12 mouse cellular contexts compared by ENCODE assay signal in genomic region chr14:40886428-40887202, GRCm38 (mm10). TPM values are rescaled to one million over a fixed set of nuclear protein-coding genes. Genes with fewer than 3 reads are reported as not detected.
DNase-seq lines count a peak whose midpoint lies in the region; ATAC-seq and TF ChIP-seq lines count a peak whose summit lies in the region.
"Had no signal": no experiment of that assay in that cellular context is flagged by ENCODE, and none has a peak within 500 bp of the region (broad histone marks: within the 10 kb centered on the region; RNA-seq: fewer than 3 reads in every experiment).

No protein-coding gene starts in this region.

- H3K4me1 ChIP-seq in lung, postnatal 0 days (ENCODE audit: insufficient read depth, low read depth, low read length) = no peaks in the 10 kb centered on the region; the same call in 1 of the 2 replicates
- H3K4me1 ChIP-seq: hindbrain, embryonic 10.5 days; neural tube, embryonic 15.5 days had no signal

- H3K9ac ChIP-seq in lung, postnatal 0 days (replicated peaks; ENCODE audit: low read depth) = no peak overlapping the region
- H3K9ac ChIP-seq: embryonic facial prominence, embryonic 13.5 days; neural tube, embryonic 15.5 days had no signal

- H3K4me3 ChIP-seq in left cerebral cortex, adult 2 months = no peak overlapping the region
- H3K4me3 ChIP-seq in lung, postnatal 0 days (ENCODE audit: low read depth, low read length) = no peak overlapping the region
- H3K4me3 ChIP-seq: embryonic facial prominence, embryonic 13.5 days; hindbrain, embryonic 10.5 days; neural tube, embryonic 15.5 days had no signal

- H3K4me2 ChIP-seq in lung, postnatal 0 days (replicated peaks; ENCODE audit: low read depth, low read length) = no peak overlapping the region
- H3K4me2 ChIP-seq: embryonic facial prominence, embryonic 13.5 days; neural tube, embryonic 15.5 days had no signal

- peak; percentile 52 for TF ChIP-seq CTCF in left cerebral cortex, adult 2 months (IDR thresholded peaks at IDR 0.05)
- peak; percentile 64 for TF ChIP-seq CTCF in lung, postnatal 0 days (IDR thresholded peaks at IDR 0.05)

- H3K9me3 ChIP-seq in lung, postnatal 0 days (ENCODE audit: low read length) = no peaks in the 10 kb centered on the region
- H3K9me3 ChIP-seq: embryonic facial prominence, embryonic 13.5 days; hindbrain, embryonic 10.5 days; neural tube, embryonic 15.5 days had no signal

- peak; percentile 39 for DNase-seq in embryo, embryonic 10 days (ENCODE audit: low spot score)
- DNase-seq in embryo, embryonic 11 days = no peak
- DNase-seq in left cerebral cortex, adult 2 months (ENCODE audit: extremely low spot score in 1 of 2, low spot score in 2 of 2) = no peak
- DNase-seq in left cerebral cortex, adult 8-10 months (ENCODE audit: low spot score in 2 of 2) = no peak
- DNase-seq in R1 (ENCODE audit: low read depth, low spot score) = peak; percentile 64
- DNase-seq in lung, postnatal 0 days (ENCODE audit: low spot score) = no peak
- no peak for DNase-seq in left cerebral cortex, adult 9 months (ENCODE audit: low spot score in 2 of 2)
- no peak for DNase-seq in urinary bladder, postnatal 36 days (ENCODE audit: low spot score in 2 of 2)
- DNase-seq: gastrocnemius, postnatal 10 days had no signal

- 74% methylated on average over 6 of the region's 6 CpGs for WGBS in lung, postnatal 0 days

- no peaks in the 10 kb centered on the region for H3K36me3 ChIP-seq in lung, postnatal 0 days (ENCODE audit: insufficient read depth, low read length)
- H3K36me3 ChIP-seq: embryonic facial prominence, embryonic 13.5 days; hindbrain, embryonic 10.5 days; neural tube, embryonic 15.5 days had no signal

- no peak for TF ChIP-seq EP300 in lung, postnatal 0 days (IDR thresholded peaks at IDR 0.05)

- H3K27ac ChIP-seq in left cerebral cortex, adult 2 months = no peak overlapping the region
- no peak overlapping the region for H3K27ac ChIP-seq in lung, postnatal 0 days (ENCODE audit: low read length)
- H3K27ac ChIP-seq: embryonic facial prominence, embryonic 13.5 days; hindbrain, embryonic 10.5 days; neural tube, embryonic 15.5 days had no signal

- no peak for ATAC-seq in lung, postnatal 0 days

- H3K27me3 ChIP-seq in lung, postnatal 0 days (replicated peaks; ENCODE audit: insufficient read depth, low read length) = no peaks in the 10 kb centered on the region
- H3K27me3 ChIP-seq: embryonic facial prominence, embryonic 13.5 days; neural tube, embryonic 15.5 days had no signal

- intact Hi-C loops in left cerebral cortex, adult 2 months (cut with DNase I) = no loop called here

RNA-seq across cellular contexts. Expression of gene Sh2d4b, which starts 6.5 kb away (rescaled TPM):
- total RNA-seq in left cerebral cortex, adult 2 months (2021) = 1 to 10 TPM; 5.8 to 6.7 TPM
- 1 to 10 TPM; 2.5 to 3.5 (median 3.0) TPM for total RNA-seq in left cerebral cortex, adult 8-10 months (2022)
- 0.38 and 0.58 TPM in 2 replicates for polyA plus RNA-seq in lung, postnatal 0 days (2015; fragmentation: Nextera tagmentation; extraction: Ambion mirVana)

Comparison
In these comparisons a context has a peak if more than half of its experiments do, and no peak if none do; other contexts are left out.
1. DNase-seq: peak in embryo, embryonic 10 days (single experiment) and R1 (single experiment); none in embryo, embryonic 11 days (single experiment), left cerebral cortex, adult 2 months (0 of 2), left cerebral cortex, adult 8-10 months (0 of 2), lung, postnatal 0 days (single experiment), left cerebral cortex, adult 9 months (0 of 2) and urinary bladder, postnatal 36 days (0 of 2).